Mouse (Mus musculus) C2C12 (cell line): ENCODE measurements at regions not wholly inside any gene's neighbourhood (a gene's known extent, or its start where the extent isn't known, plus 50 kb on each side); places are given as distances from the start of the nearest gene placed in this dataset.

Experiments used
- H3K27me3 ChIP-seq: one replicate; pipeline ENCODE4 v1.6.1; 2011; ENCODE audit not compliant: control insufficient read depth, insufficient read depth, insufficient read length
- H3K36me3 ChIP-seq: one replicate; pipeline ENCODE4 v1.6.1; 2011; ENCODE audit not compliant: control insufficient read depth, insufficient read depth
- H3K4me3 ChIP-seq: one replicate; pipeline ENCODE4 v1.5.1; 2011; ENCODE audit warnings: mild to moderate bottlenecking, control low read depth; ENCODE audit not compliant: poor library complexity, insufficient read depth, severe bottlenecking
- H3K79me2 ChIP-seq: one replicate; pipeline ENCODE4 v1.6.1; 2011; ENCODE audit not compliant: control insufficient read depth, insufficient read depth
- H3K79me3 ChIP-seq: one replicate; pipeline ENCODE4 v1.6.1; 2011; ENCODE audit warnings: low read depth, control low read depth
- H3ac ChIP-seq: one replicate; pipeline ENCODE3; 2011; ENCODE audit warnings: low read depth; ENCODE audit not compliant: control insufficient read depth, insufficient read length
- CEBPB ChIP-seq: IDR thresholded peaks from one replicate; pipeline ENCODE4 v1.6.1; 2011; ENCODE audit warnings: low read depth, mild to moderate bottlenecking, control low read depth, moderate library complexity
- CTCF ChIP-seq: IDR thresholded peaks from one replicate; pipeline ENCODE4 v1.5.1; 2011; ENCODE audit not compliant: control insufficient read depth, insufficient read depth, insufficient read length
- FOSL1 ChIP-seq: IDR thresholded peaks from one replicate; pipeline ENCODE4 v1.8.0; 2011; ENCODE audit warnings: mild to moderate bottlenecking, low read length; ENCODE audit not compliant: poor library complexity, insufficient read depth, severe bottlenecking
- MAX ChIP-seq: IDR thresholded peaks from one replicate; pipeline ENCODE4 v1.6.1; 2011; ENCODE audit warnings: mild to moderate bottlenecking, control low read depth
- MYOD1 ChIP-seq: IDR thresholded peaks from one replicate; pipeline ENCODE4 v1.6.1; 2011; ENCODE audit warnings: low read depth; ENCODE audit not compliant: control insufficient read depth, insufficient read length
- MYOG ChIP-seq: IDR thresholded peaks from one replicate; pipeline ENCODE4 v1.6.1; 2011; ENCODE audit not compliant: control insufficient read depth, insufficient read length; ENCODE audit errors: extremely low read depth
- USF1 ChIP-seq: IDR thresholded peaks from one replicate; pipeline ENCODE4 v1.6.1; 2011; ENCODE audit warnings: low read depth, mild to moderate bottlenecking, control low read depth, moderate library complexity

DNA sequence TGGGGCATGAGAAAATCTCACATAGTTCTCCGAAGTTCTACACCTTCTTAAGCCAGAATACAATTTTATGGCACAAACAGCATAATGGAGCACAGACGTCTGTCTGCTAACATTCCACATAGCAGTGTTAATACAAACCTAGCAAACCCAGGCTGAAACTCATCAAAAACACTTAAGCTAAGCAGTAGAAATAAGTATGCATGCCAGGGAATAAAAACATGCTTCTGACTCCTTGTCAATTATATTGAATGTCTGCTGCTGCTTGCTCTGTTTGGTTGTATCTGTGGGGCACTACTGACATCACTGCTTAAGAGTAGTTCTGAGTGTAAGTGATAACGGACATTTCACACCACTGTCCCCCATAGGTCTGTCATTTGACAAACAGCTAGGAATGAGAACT, 693.4 kb upstream of the Adamts5 start:
- H3K27me3 ChIP-seq = no peaks in the 10 kb centered on the region
- H3ac ChIP-seq = no peak overlapping the region
- TF ChIP-seq CEBPB (no peak), MAX (no peak), USF1 (no peak), CTCF (no peak), MYOD1 (no peak), MYOG (no peak), FOSL1 (no peak)
- H3K79me2 ChIP-seq = no peaks in the 10 kb centered on the region
- H3K4me3 ChIP-seq = no peak overlapping the region
- no peaks in the 10 kb centered on the region for H3K79me3 ChIP-seq
- H3K36me3 ChIP-seq = no peaks in the 10 kb centered on the region

DNA sequence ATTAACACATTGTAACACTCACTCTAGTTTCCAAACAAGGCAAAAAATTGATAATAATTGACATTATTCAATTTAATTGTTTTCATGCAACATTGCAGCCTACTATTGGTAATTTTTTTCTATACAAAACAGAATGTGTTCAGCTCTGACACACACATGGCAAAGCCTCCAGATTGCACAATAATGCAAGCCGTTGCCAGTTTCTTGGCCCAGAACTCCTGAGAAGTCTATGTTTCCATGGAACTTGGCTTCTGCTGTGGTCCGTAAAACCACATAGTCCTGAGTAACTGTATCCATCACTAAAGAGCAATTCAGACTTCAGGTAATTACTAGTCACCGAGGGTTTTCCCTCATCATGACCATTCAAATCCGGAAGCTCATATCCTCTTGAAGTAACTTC, 684.4 kb upstream of the Adamts5 start:
- no peaks in the 10 kb centered on the region for H3K27me3 ChIP-seq
- no peaks in the 10 kb centered on the region for H3K36me3 ChIP-seq
- no peaks in the 10 kb centered on the region for H3K79me3 ChIP-seq
- H3K4me3 ChIP-seq = no peak overlapping the region
- no peaks in the 10 kb centered on the region for H3K79me2 ChIP-seq
- H3ac ChIP-seq = no peak overlapping the region
- TF ChIP-seq CEBPB (peak; percentile 72), MYOD1 (no peak)

DNA sequence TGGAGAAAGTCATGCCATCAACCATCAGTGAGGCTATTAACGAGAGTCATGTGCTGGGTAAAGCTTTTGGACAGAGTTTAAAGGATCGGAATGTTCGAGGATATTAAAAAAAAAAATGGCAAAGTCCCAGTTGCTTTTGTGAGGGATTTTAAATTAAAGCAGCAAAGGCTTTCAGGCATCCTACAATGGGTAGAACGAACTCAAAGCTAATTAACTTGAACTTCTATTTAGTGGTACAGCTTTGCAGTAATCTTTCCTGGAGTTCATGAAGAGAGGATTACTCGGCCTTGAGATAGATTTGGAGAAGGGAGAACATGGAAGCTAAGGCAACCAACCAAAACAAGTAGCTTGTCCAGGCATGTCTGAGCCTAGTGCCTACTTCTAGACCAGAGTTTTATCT, 676.7 kb upstream of the Adamts5 start:
- no peak overlapping the region for H3K4me3 ChIP-seq
- H3ac ChIP-seq = no peak overlapping the region
- H3K27me3 ChIP-seq = no peaks in the 10 kb centered on the region
- TF ChIP-seq CTCF (no peak), MYOD1 (no peak), FOSL1 (no peak), CEBPB (no peak), MAX (no peak), MYOG (no peak), USF1 (no peak)
- no peaks in the 10 kb centered on the region for H3K36me3 ChIP-seq
- no peaks in the 10 kb centered on the region for H3K79me3 ChIP-seq
- H3K79me2 ChIP-seq = no peaks in the 10 kb centered on the region

DNA sequence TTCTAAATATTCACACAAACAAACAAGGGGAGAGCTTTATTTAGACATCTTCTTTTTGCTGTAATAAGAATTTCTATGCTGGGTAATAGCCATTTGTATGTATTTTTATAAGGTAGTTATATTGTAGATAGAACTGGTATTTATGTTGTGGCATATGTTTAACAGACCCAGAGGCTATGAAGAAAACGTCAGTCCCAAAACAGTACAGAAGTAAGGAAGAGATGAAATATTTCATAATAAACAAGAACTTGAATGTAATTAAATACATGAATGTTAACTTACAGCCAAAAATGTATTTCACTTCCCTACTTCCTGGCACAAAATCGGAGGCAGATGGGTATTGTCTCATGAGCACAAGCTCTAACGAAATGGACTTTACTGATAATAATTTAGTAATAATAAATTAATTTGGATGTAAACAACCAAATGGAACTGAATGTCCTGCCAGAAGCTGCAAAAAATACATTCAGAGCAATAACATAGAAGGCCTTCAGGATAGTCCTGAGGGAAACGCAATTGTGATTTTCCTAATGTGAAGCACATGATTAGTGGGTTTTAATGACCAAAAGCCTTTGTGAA, 645.9 kb upstream of the Adamts5 start:
- H3K27me3 ChIP-seq = no peaks in the 10 kb centered on the region
- no peaks in the 10 kb centered on the region for H3K79me2 ChIP-seq
- no peak overlapping the region for H3K4me3 ChIP-seq
- H3K79me3 ChIP-seq = no peaks in the 10 kb centered on the region
- no peaks in the 10 kb centered on the region for H3K36me3 ChIP-seq
- no peak for TF ChIP-seq USF1
- no peak for TF ChIP-seq CEBPB
- no peak for TF ChIP-seq FOSL1
- TF ChIP-seq MAX = no peak
- no peak overlapping the region for H3ac ChIP-seq

DNA sequence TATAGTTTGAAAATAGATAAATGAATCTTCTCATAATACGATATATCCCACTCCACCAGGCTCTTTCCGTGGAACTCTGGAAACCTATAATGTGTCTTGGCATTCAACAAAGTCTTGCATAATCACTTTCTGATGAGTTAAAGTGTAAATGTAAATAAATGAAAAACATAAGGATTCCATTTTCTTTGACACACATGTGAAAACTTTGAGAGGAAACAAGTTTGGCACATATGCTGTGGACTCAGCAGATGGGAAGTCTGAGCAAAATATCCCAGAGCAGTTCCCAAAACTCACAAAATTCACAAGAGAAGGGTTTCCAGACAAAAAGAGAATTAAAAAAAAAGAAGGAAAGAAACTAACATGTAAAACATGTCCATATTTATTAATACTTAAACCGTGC, 645.3 kb upstream of the Adamts5 start:
- TF ChIP-seq MYOG = no peak
- no peak for TF ChIP-seq FOSL1
- no peak for TF ChIP-seq USF1
- TF ChIP-seq CTCF = no peak
- no peak for TF ChIP-seq MYOD1
- TF ChIP-seq CEBPB = no peak
- no peak for TF ChIP-seq MAX

DNA sequence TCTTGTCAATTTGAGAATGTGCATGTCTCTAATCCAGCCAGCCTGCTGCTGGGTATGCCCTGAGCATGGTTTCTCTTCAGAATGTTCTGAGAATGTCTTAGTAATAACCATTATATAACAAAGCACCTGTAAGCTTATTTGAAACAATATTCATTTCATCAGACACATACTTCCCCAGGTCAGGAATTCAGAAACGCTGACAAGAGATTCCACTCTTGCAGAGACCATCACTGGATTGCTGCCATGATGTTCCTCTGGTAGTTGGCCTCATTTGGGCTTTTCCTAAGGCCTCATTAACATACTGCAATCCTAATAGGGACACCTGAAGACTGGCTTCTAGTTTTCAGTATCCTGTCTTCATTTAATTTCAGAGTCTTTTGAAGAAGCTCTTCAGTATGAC, 642.5 kb upstream of the Adamts5 start:
- Histone ChIP-seq H3ac (no peak overlapping the region), H3K27me3 (no peaks in the 10 kb centered on the region), H3K4me3 (no peak overlapping the region), H3K36me3 (no peaks in the 10 kb centered on the region), H3K79me2 (no peaks in the 10 kb centered on the region), H3K79me3 (no peaks in the 10 kb centered on the region)
- TF ChIP-seq MYOG = no peak
- no peak for TF ChIP-seq CTCF
- no peak for TF ChIP-seq MYOD1
- no peak for TF ChIP-seq FOSL1
- TF ChIP-seq MAX = no peak
- TF ChIP-seq USF1 = no peak
- no peak for TF ChIP-seq CEBPB

More for the DNA sequence above, 645.3 kb upstream of the Adamts5 start:
- no peaks in the 10 kb centered on the region for H3K79me3 ChIP-seq
- H3ac ChIP-seq = no peak overlapping the region
- H3K79me2 ChIP-seq = no peaks in the 10 kb centered on the region
- no peaks in the 10 kb centered on the region for H3K27me3 ChIP-seq
- no peaks in the 10 kb centered on the region for H3K36me3 ChIP-seq
- no peak overlapping the region for H3K4me3 ChIP-seq
